Mouse (Mus musculus) inflammation-experienced regulatory T-cells, adult 6 months (primary cell): ENCODE data around the gene Gm13723. TPM values are rescaled to one million over a fixed set of nuclear protein-coding genes. Genes with fewer than 3 reads are reported as not detected.

Experiments used
- ATAC-seq: one replicate; pipeline ENCODE4 v1.8.0; 2017
- polyA plus RNA-seq, 3 experiments: library from polyadenylated mRNA; unstranded; fragments of 100-300 nt; shearing (Covaris generic); gene quantifications; one replicate each; pipeline ENCODE4 v1.2.1; 2017

Gene Gm13723
- polyA plus RNA-seq: not detected

DNA sequence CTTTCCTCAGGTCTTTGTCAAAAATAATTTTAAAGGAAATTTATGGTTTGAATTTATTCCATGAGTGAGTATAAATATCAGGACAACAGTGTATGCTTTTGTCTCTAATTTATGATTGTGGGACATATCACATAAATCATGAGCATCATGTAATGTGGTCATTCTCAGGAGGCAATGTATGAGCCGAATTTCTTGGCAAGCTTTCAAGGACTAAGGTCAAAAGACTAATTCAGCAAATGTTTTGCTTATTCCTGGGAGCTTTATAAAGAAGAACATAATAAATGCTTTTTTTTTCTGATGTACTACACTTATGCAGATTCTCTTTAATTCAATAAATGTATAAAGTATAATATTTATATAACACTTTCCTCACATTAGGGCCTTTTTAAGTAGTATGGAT, at the start of gene Gm13723:
Gene Gm13723 (minus strand): TSS at position 101 of the 400 bp plus-strand sequence.
- ATAC-seq: no peak

DNA sequence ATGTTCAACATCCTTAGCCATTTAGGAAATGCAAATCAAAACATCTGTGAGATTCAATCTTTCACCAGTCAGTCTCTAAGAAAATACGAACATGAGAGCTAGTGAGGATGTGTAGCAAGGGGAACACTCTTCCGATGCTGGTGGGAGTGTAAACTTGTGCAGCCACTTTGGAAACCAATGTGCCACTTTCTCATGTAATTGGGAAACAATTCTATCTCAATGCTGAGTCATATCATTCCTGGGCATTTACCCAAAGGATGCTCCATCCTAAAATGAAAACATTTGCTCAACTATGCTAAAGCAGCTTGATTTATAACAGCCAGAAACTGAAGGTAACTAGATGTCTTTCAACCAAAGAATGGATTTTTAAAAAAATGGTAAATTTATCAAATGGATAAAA, 31.0 kb upstream of the Gm13723 start:
- no peak for ATAC-seq

DNA sequence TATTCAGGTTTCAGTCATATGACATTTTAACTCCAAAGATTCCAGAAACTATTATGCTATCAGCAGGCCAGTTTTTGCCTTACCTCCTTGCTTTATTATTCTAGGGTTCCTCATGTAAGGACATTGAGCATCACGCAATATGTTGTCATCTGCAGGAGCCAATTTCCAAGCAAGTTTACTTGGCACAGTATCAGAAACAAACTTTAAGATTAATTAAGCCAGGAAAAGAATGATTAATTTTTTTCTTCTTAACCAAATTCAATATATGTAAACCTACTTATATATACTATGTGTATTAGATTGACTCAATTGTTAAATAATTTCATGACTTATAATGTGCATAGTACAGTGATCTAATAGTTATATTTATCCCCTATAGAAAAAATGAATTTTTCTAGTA, 17.5 kb upstream of the Gm13723 start, which contains the start of gene Olfr1097:
Gene Olfr1097 (minus strand): TSS at position 101 of the 400 bp plus-strand sequence.
- ATAC-seq: no peak

DNA sequence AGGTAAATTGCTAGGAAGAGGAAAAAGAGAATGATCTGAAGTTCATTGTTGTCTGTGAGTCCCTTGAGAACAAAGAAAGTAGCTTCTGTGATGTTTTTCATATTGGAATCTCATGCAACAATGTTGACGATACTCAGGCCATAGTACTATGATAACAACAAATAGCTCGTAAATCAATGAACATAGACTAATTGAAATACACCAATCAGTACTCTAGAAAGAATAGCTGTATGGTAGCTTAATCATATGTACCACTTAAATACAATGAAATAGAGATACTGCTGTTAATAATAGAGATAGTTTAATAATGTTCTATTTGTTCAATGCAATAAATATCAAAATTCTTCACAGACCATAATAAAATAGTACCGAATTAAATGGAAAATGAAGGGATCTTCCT, 23.0 kb downstream of the Gm13723 start, which contains the start of gene Olfr1095:
Gene Olfr1095 (minus strand): TSS at position 101 of the 400 bp plus-strand sequence.
- ATAC-seq: no peak

DNA sequence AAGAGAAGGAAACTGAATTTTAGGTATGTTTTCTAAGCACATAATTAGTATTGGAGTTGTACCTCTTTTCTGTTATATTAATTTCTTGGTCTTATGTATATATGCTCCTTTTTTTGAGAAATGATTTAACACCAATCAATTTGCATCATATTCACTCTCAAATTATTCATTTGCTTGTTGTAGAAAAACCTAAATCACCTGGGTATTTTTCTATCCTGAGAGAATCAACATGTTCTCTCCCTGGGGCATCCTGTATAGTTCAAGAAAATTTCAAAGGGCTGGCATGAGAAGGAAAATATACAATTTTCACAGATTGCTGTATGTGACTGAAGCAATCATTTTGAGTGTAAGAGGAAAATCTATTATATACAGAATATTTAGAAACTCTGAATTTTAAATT, 50.2 kb downstream of the Gm13723 start, which contains the start of gene Olfr1094:
Gene Olfr1094 (plus strand): TSS at position 301 of the 400 bp plus-strand sequence.
- no peak for ATAC-seq

Other genes starting within 250 kb of the Gm13723 start
- not detected for gene Olfr1084, start 235.1 kb downstream of the Gm13723 start, polyA plus RNA-seq
- gene Olfr1085, start 212.8 kb downstream of the Gm13723 start, polyA plus RNA-seq: not detected
- gene Olfr1086, start 194.7 kb downstream of the Gm13723 start, polyA plus RNA-seq: not detected
- gene Olfr1087, start 176.4 kb downstream of the Gm13723 start, polyA plus RNA-seq: not detected
- not detected for gene Olfr1089, start 141.1 kb downstream of the Gm13723 start, polyA plus RNA-seq
- not detected for gene Olfr1090, start 115.8 kb downstream of the Gm13723 start, polyA plus RNA-seq
- not detected for gene Olfr1093, start 92.3 kb downstream of the Gm13723 start, polyA plus RNA-seq
- not detected for gene Olfr141, start 64.8 kb downstream of the Gm13723 start, polyA plus RNA-seq
- not detected for gene Olfr1094, start 50.1 kb downstream of the Gm13723 start, polyA plus RNA-seq
- not detected for gene Olfr1095, start 23.1 kb downstream of the Gm13723 start, polyA plus RNA-seq
- not detected for gene Olfr1097, start 17.4 kb upstream of the Gm13723 start, polyA plus RNA-seq
- not detected for gene Olfr1098, start 49.7 kb upstream of the Gm13723 start, polyA plus RNA-seq
- gene Olfr1099, start 85.9 kb upstream of the Gm13723 start, polyA plus RNA-seq: not detected
- not detected for gene Olfr1100, start 105.2 kb upstream of the Gm13723 start, polyA plus RNA-seq
- not detected for gene Olfr1101, start 116.4 kb upstream of the Gm13723 start, polyA plus RNA-seq
- gene Olfr1102, start 123.6 kb upstream of the Gm13723 start, polyA plus RNA-seq: not detected
- gene Olfr1104, start 152.3 kb upstream of the Gm13723 start, polyA plus RNA-seq: not detected
- gene Olfr1105, start 161.7 kb upstream of the Gm13723 start, polyA plus RNA-seq: not detected
- not detected for gene Olfr1106, start 177.5 kb upstream of the Gm13723 start, polyA plus RNA-seq
- not detected for gene Olfr1107, start 201.0 kb upstream of the Gm13723 start, polyA plus RNA-seq
- not detected for gene Olfr1109, start 221.2 kb upstream of the Gm13723 start, polyA plus RNA-seq
- gene Olfr259, start 239.8 kb upstream of the Gm13723 start, polyA plus RNA-seq: not detected